Comparison of ENCODE assay signal across 11 mouse cellular contexts in genomic region chr1:104979068-104979467, GRCm38 (mm10).
DNase-seq lines count a peak whose midpoint lies in the region; ATAC-seq and TF ChIP-seq lines count a peak whose summit lies in the region.
"Had no signal": no experiment of that assay in that cellular context is flagged by ENCODE, and none has a peak within 500 bp of the region (broad histone marks: within the 10 kb centered on the region; RNA-seq: fewer than 3 reads in every experiment).

No protein-coding gene starts in this region.

- DNase-seq in liver, adult 2 months (ENCODE audit: extremely low read depth, low read depth, low spot score): peak; percentile 3
- no peak for DNase-seq in liver
- peak; percentile 78 for DNase-seq in brain, embryonic 14.5 days (ENCODE audit: low read depth)
- no peak for DNase-seq in urinary bladder, postnatal 25 days (ENCODE audit: low spot score)
- DNase-seq: adrenal gland, postnatal 36 days had no signal

- peak; percentile 54; the same call in 1 of the 2 replicates for ATAC-seq in hindbrain, embryonic 16.5 days
- ATAC-seq in hindbrain, embryonic 13.5 days (ENCODE audit: low FRiP score): no peak
- peak; percentile 68; the same call in 1 of the 2 replicates for ATAC-seq in forebrain, embryonic 15.5 days (replicated peaks)

- H3K9ac ChIP-seq in hindbrain, embryonic 16.5 days (ENCODE audit: low read depth, low read length): no peak overlapping the region
- no peak overlapping the region for H3K9ac ChIP-seq in hindbrain, embryonic 13.5 days
- H3K9ac ChIP-seq in liver, adult 2 months (ENCODE audit: low read depth, low read length): no peak overlapping the region
- no peak overlapping the region for H3K9ac ChIP-seq in forebrain, embryonic 15.5 days (replicated peaks)
- H3K9ac ChIP-seq: embryonic facial prominence, embryonic 13.5 days had no signal

- TF ChIP-seq POLR2A in liver, adult 2 months (IDR thresholded peaks at IDR 0.05; ENCODE audit: extremely low read depth, insufficient read depth, low read length): no peak
- no peak for TF ChIP-seq POLR2A in brain, embryonic 14.5 days (IDR thresholded peaks at IDR 0.05; ENCODE audit: borderline replicate concordance, extremely low read depth, insufficient read depth, insufficient read length, poor library complexity, severe bottlenecking)

- H3K9me3 ChIP-seq in hindbrain, embryonic 16.5 days (ENCODE audit: control insufficient read depth, low read length): no peaks in the 10 kb centered on the region
- no peaks in the 10 kb centered on the region for H3K9me3 ChIP-seq in hindbrain, embryonic 13.5 days
- H3K9me3 ChIP-seq in forebrain, embryonic 15.5 days: no peaks in the 10 kb centered on the region
- H3K9me3 ChIP-seq: embryonic facial prominence, embryonic 13.5 days; hindbrain, embryonic 10.5 days had no signal

- no peak overlapping the region for H3K4me3 ChIP-seq in hindbrain, embryonic 16.5 days (ENCODE audit: low read length)
- H3K4me3 ChIP-seq in hindbrain, embryonic 13.5 days: no peak overlapping the region
- H3K4me3 ChIP-seq in liver, adult 2 months (ENCODE audit: insufficient read depth, low read depth, low read length): no peak overlapping the region
- H3K4me3 ChIP-seq in forebrain, embryonic 15.5 days: no peak overlapping the region
- H3K4me3 ChIP-seq: embryonic facial prominence, embryonic 13.5 days; hindbrain, embryonic 10.5 days had no signal

- H3K36me3 ChIP-seq in hindbrain, embryonic 16.5 days (ENCODE audit: control insufficient read depth, insufficient read depth, low read length): no peaks in the 10 kb centered on the region
- no peaks in the 10 kb centered on the region for H3K36me3 ChIP-seq in hindbrain, embryonic 13.5 days
- no peaks in the 10 kb centered on the region for H3K36me3 ChIP-seq in liver, adult 2 months (ENCODE audit: control insufficient read depth, insufficient read depth, low read length)
- no peaks in the 10 kb centered on the region for H3K36me3 ChIP-seq in forebrain, embryonic 15.5 days
- H3K36me3 ChIP-seq: embryonic facial prominence, embryonic 13.5 days; hindbrain, embryonic 10.5 days had no signal

- H3K27me3 ChIP-seq in hindbrain, embryonic 16.5 days (replicated peaks; ENCODE audit: control insufficient read depth, insufficient read depth, low read length): no peaks in the 10 kb centered on the region
- H3K27me3 ChIP-seq in hindbrain, embryonic 13.5 days: no peaks in the 10 kb centered on the region
- H3K27me3 ChIP-seq in liver, adult 2 months (ENCODE audit: control insufficient read depth, insufficient read depth, low read length): no peaks in the 10 kb centered on the region
- H3K27me3 ChIP-seq in forebrain, embryonic 15.5 days: no peaks in the 10 kb centered on the region
- H3K27me3 ChIP-seq: embryonic facial prominence, embryonic 13.5 days had no signal

- WGBS in hindbrain, embryonic 16.5 days: 57% methylated on average over 2 of the region's 2 CpGs
- 56% methylated on average over 2 of the region's 2 CpGs for WGBS in hindbrain, embryonic 13.5 days
- 47% methylated on average over 2 of the region's 2 CpGs for WGBS in liver, adult 2 months
- 37% methylated on average over 2 of the region's 2 CpGs for WGBS in forebrain, embryonic 15.5 days

- no peaks in the 10 kb centered on the region for H3K4me1 ChIP-seq in hindbrain, embryonic 16.5 days (ENCODE audit: control insufficient read depth, insufficient read depth, low read depth, low read length)
- no peaks in the 10 kb centered on the region for H3K4me1 ChIP-seq in hindbrain, embryonic 13.5 days (replicated peaks)
- no peaks in the 10 kb centered on the region for H3K4me1 ChIP-seq in liver, adult 2 months (ENCODE audit: control insufficient read depth, insufficient read depth, low read length)
- H3K4me1 ChIP-seq in forebrain, embryonic 15.5 days: no peaks in the 10 kb centered on the region
- H3K4me1 ChIP-seq: embryonic facial prominence, embryonic 13.5 days; hindbrain, embryonic 10.5 days had no signal

- TF ChIP-seq CTCF in liver, adult 2 months (IDR thresholded peaks at IDR 0.05; ENCODE audit: low read depth, low read length): no peak
- TF ChIP-seq CTCF in brain, embryonic 14.5 days (IDR thresholded peaks at IDR 0.05; ENCODE audit: borderline replicate concordance, extremely low read depth, insufficient read depth, insufficient read length): peak; percentile 54; the same call in 1 of the 2 replicates

- no peak overlapping the region for H3K4me2 ChIP-seq in hindbrain, embryonic 16.5 days (ENCODE audit: low read length)
- no peak overlapping the region for H3K4me2 ChIP-seq in hindbrain, embryonic 13.5 days
- H3K4me2 ChIP-seq in forebrain, embryonic 15.5 days (replicated peaks): no peak overlapping the region
- H3K4me2 ChIP-seq: embryonic facial prominence, embryonic 13.5 days had no signal

- no peaks in the 10 kb centered on the region for H3K79me2 ChIP-seq in liver, adult 2 months (ENCODE audit: control insufficient read depth, insufficient read depth, low read length)

- H3K27ac ChIP-seq in hindbrain, embryonic 16.5 days (ENCODE audit: low read depth, low read length): no peak overlapping the region
- H3K27ac ChIP-seq in hindbrain, embryonic 13.5 days: no peak overlapping the region
- no peak overlapping the region for H3K27ac ChIP-seq in liver, adult 2 months (replicated peaks; ENCODE audit: insufficient read depth, low read depth, low read length)
- no peak overlapping the region for H3K27ac ChIP-seq in forebrain, embryonic 15.5 days (replicated peaks)
- H3K27ac ChIP-seq: embryonic facial prominence, embryonic 13.5 days; hindbrain, embryonic 10.5 days; macrophage had no signal

Comparison
In these comparisons a context has a peak if more than half of its experiments do, and no peak if none do; other contexts are left out.
1. DNase-seq: peak in liver, adult 2 months (single experiment) and brain, embryonic 14.5 days (single experiment); none in liver (single experiment) and urinary bladder, postnatal 25 days (single experiment).